Mouse (Mus musculus) lung, adult 2 months (tissue): ENCODE results near the gene Wsb1.

ENCODE experiments used
- CTCF ChIP-seq: fragments of 200-500 bp; IDR thresholded peaks from 2 replicates; pipeline ENCODE4 v1.5.1; 2011; ENCODE audit warnings: mild to moderate bottlenecking, low read length, control low read depth; ENCODE audit not compliant: insufficient read depth
- POLR2A ChIP-seq: fragments of 200-500 bp; IDR thresholded peaks from 2 replicates; pipeline ENCODE4 v1.6.1; 2011; ENCODE audit warnings: low read depth, mild to moderate bottlenecking, control low read depth, low read length, borderline replicate concordance; ENCODE audit errors: extremely low read depth

- TF ChIP-seq CTCF (no peak), POLR2A (no peak)
These were observed 19.3 kb upstream of the Wsb1 start for GRCm38 (mm10) chr11:79273757-79274156.
